Mouse (Mus musculus): ENCODE results near the gene Pth2.

GRCm38 (mm10) chr7:45163735-45164490 is 16.9 kb upstream of the Pth2 start, which contains the start of gene Slc17a7:
- TF ChIP-seq CTCF (IDR thresholded peaks at IDR 0.05; ENCODE audit: low read depth, low read length) = no peak
- TF ChIP-seq POLR2A (IDR thresholded peaks at IDR 0.05; ENCODE audit: borderline replicate concordance, low read depth, low read length) = no peak

Data from bone marrow macrophage, adult 2 months (primary cell).